Mouse (Mus musculus): ENCODE measurements around the gene Zscan29. TPM values are rescaled to one million over a fixed set of nuclear protein-coding genes. Genes with fewer than 3 reads are reported as not detected.
"Not testable (repeated sequence)": the region's sequence is repeated elsewhere in the genome, so short reads cannot be mapped to it uniquely, and the experiment has no call there.

The Zscan29 gene
- total RNA-seq, 2 experiments from 2014 or later = 5.8 to 6.8 TPM

GRCm38 (mm10) chr2:121137371-121137770 is 33.6 kb downstream of the Zscan29 start:
- no peak for DNase-seq

GRCm38 (mm10) chr2:121132822-121133221 is 38.1 kb downstream of the Zscan29 start:
- DNase-seq = no peak

GRCm38 (mm10) chr2:121128865-121129620 is 41.9 kb downstream of the Zscan29 start:
- DNase-seq = no peak

GRCm38 (mm10) chr2:121127536-121127935 is 43.4 kb downstream of the Zscan29 start:
- no peak for DNase-seq

GRCm38 (mm10) chr2:121126302-121126701 is 44.6 kb downstream of the Zscan29 start:
- not testable (repeated sequence) for DNase-seq

DNA sequence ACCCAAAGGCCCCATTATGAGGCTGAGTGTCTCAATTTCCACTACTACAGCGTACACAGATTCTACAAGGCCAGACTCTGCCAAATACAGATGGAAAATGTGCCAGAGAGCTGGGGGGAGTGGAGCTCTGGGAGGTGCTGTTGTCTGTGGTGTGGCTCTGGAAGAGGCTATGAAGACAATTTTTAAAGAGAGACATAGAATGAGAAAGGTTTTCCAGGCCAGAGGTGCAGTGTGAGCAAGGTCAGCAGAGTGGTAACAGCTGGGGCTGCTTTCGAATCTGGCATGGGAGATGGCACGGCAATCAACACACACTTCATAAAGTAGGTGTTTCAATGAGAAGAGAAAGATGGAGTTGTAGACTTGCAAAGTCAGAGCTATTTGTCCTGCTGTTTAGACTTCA is 51.7 kb downstream of the Zscan29 start:
- no peak for DNase-seq

DNA sequence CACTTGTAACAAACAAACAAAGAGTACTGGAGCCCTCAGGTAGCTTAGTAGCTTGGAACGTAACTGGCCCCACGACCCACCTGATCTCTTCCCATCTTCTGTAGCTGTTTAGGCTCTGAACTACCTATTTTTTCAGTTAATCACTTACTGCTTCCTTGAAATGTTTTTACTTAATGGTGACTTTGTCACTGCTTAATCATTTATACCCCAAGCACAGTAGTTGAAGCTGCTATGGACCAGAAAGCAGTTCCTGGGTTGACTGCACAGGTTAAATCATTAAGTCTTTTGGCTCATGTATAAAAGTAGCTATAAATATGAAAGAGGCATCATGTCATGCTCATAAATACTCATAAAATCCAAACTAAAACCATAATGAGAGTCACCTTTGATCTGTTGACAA is 55.5 kb downstream of the Zscan29 start:
- no peak for DNase-seq

DNA sequence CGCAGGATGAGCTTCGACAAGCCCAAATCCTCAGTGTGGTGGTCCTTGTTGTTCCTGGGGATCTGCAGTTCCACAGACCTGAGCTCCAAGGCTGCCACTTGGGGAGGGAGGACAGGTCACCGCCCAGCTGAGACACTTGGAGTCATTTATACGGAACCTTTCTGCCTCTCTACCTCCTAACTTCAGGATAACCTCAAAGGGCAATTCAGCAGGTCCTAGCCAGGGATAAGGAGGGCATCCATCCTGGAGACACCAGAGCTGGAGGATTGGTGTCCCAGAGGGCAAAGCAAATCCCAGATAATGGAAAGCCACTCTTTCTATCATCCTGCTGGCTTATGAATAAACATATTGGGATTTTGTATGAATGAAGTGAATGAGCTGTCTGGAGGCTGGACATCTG is 61.2 kb downstream of the Zscan29 start, which contains the start of gene Tgm7:
Tgm7 (minus strand) TSS at position 101 of the 400 bp plus-strand sequence.
- no peak for DNase-seq

Other genes with a start within 250 kb of the Zscan29 start
- 10 to 100 TPM; 18.9 to 21.4 TPM for gene Ubr1, start 200.4 kb downstream of the Zscan29 start, total RNA-seq (2021)
- gene Tmem62, start 194.1 kb downstream of the Zscan29 start, total RNA-seq (2021) = 1 to 10 TPM; 3.3 to 3.5 TPM
- gene Ccndbp1, start 162.7 kb downstream of the Zscan29 start, total RNA-seq (2021) = 10 to 100 TPM; 32.5 to 35.2 TPM
- under 1 TPM in 1 of 2 experiments, not detected in 1; 0.44 TPM for gene Epb42, start 134.1 kb downstream of the Zscan29 start, total RNA-seq (2021)
- not detected for gene Tgm5, start 85.3 kb downstream of the Zscan29 start, total RNA-seq (2021)
- not detected for gene Tgm7, start 61.3 kb downstream of the Zscan29 start, total RNA-seq (2021)
- gene Adal, start 30.7 kb downstream of the Zscan29 start, total RNA-seq (2021) = 10 to 100 TPM; 10.3 to 11.2 TPM
- gene Lcmt2, start 30.5 kb downstream of the Zscan29 start, total RNA-seq (2021) = 1 to 10 TPM; 8.8 to 9.4 TPM
- gene Tubgcp4, start 471 bp downstream of the Zscan29 start, total RNA-seq (2021) = 10 to 100 TPM; 16.4 to 21.3 TPM
- gene Trp53bp1, start 100.3 kb upstream of the Zscan29 start, total RNA-seq (2021) = 10 to 100 TPM; 28.1 to 28.4 TPM
- gene Map1a, start 118.5 kb upstream of the Zscan29 start, total RNA-seq (2021) = 1 to 10 TPM; 3.5 to 3.8 TPM
- gene Ppip5k1, start 184.3 kb upstream of the Zscan29 start, total RNA-seq (2021) = 10 to 100 TPM; 87.5 to 93.6 TPM
- gene Ckmt1, start 186.6 kb upstream of the Zscan29 start, total RNA-seq (2021) = 1 to 10 TPM; 1.2 to 2.7 TPM
- not detected for gene Strc, start 216.0 kb upstream of the Zscan29 start, total RNA-seq (2021)
- gene Pdia3, start 242.7 kb upstream of the Zscan29 start, total RNA-seq (2021) = 100 to 1,000 TPM; 113 to 144 TPM
- 1 to 10 TPM; 3.1 to 4.4 TPM for gene Catsper2, start 242.7 kb upstream of the Zscan29 start, total RNA-seq (2021)

All from heart, adult 18-20 months (tissue).